Mouse (Mus musculus): ENCODE data around the gene Man1c1.

DNA sequence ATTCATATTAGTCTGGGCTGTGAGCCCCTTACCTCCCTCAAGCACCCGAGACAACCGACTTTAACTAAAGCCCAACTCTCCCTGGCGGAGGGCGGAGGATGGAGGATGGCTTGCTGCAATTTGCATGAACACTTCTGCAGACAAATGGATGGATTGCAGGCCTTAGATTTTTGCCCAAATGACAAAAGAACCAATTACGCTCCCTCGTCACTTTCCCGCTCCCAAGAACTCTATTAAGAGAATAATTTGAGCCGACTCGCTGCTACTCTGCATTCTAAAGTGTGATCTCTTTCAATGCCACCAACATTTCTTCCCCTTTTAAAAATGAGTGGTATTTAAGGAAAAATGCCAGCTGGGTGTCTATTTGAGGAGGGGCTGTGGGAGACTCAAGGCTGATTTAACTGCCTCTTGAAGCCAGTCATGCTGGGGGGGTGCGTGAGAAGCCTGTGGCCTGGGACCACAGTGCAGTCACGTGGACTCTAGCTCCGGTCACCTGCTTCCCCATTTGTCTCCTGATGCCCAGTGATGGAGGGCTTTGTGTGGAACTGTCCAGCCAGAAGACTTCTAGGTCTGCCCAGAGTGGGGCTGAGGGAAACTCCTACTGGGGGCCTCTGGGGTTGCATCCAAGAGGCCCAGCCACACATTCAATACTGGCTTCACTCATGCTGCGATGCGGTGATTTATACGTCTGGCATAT is 88.0 kb downstream of the Man1c1 start:
- no peak for TF ChIP-seq CTCF (IDR thresholded peaks at IDR 0.05; ENCODE audit: extremely low read depth, insufficient read depth, insufficient read length, insufficient replicate concordance)
- no peak for TF ChIP-seq POLR2A (IDR thresholded peaks at IDR 0.05; ENCODE audit: low read depth, low read length)

Measured in spleen, adult 2 months (tissue).